Mouse (Mus musculus) c-Kit-positive CD71-negative TER-119-negative erythroid progenitor cells, embryonic 14.5 days (primary cell): ENCODE measurements around the gene Cfap46.

Experiments used
- DNase-seq: peaks from one replicate; pipeline ENCODE4 v3.0.0-alpha.2; 2013; ENCODE audit warnings: low read depth

Cfap46 gene

DNA sequence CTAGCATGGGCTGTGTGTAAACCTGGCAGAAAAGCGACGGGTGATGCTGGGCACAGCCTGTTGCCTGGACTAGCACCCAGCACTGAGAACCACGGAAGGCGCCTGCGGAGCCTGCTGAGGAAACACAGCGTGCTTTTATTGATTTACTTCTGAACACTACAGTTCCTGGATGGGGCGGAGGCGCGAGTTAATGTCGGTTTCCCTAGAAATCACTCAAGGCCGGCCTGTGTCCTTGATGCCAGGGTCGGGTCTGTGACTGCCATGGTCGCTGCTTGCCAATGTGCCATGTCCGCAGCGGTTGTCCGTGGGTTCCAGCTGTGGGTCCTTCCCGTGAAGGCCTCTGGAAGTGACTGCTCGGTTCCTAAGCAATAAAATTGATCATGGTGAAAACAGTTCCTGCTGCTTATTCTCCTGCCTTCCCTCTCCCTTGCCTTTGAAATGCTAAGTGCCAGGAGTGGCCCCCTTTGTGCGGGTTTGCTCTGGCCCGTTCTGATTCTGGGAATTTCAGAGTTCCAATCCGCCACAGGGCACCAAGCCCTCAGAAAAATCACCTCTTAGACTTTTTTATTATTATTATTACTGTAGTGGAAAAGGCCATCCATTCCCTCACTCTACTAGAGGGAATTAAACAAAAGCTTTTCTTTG lies 104.2 kb downstream of the Cfap46 start:
- DNase-seq: no peak

DNA sequence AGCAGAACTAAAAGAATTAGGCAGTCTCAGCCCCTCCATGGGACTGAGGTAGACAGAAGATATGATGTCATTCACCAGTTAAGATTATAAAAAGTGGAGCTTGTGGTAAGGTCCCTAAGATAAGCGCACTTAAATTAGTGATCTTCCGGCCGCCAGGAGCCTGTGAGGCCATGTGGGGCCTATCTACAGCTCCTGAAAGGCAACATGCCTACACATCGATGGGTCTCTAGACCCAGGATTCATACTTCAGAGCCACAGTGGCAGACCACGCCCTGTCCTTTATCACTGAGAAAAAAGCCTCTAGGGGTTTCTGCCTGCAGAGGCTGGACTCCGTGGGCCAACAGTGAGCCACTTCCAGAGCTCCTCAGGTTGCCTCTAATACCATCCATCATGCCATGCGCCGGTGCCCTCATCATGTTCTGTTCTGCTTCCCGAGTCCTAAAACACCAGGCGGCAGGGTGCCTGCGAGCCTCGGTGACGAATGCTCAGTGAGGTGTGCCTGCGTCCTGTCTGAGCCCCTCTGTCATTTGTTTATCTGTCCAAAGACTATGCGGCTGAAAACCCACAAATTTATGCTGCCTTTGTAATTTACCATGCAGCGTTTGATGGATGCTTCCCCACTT lies 107.4 kb downstream of the Cfap46 start:
- no peak for DNase-seq

DNA sequence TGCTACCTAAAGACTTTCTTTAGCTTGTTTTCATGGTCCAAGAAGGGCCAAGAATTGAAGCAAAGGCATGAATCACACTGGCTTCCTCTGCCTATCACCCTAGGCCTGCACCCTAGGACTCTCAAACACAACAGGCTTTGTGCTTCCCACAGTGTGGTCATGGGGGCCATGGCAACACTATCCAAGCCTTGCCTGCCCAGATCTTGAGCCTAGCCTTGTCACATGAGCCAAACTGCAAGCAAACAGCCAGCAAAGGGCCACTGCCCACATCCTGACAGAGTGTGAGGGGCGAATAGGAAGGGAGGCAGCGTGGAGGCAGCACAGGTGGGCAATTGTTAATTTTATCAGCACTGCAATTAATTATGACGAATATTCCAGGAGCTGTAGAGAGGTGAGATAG lies 111.0 kb downstream of the Cfap46 start:
- DNase-seq: no peak

DNA sequence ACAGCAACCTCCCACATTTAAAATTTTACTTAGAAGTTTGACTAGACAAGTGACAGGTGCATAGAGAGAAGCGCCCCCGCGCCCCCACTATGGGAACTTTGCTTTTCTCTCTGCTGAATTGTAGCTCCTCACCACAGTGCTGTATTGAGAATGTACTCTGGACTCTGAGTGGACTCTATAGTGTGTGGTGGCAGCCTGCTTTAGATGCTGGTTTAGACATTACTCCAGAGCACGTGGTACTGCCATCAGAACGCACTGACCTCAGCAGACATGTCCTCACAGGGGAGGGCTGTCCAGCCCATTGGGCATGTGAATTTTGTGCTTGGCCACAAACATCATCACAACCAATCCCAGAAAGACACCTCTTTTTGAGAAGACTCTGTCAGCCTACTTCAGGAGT lies 112.8 kb downstream of the Cfap46 start:
- DNase-seq: no peak

DNA sequence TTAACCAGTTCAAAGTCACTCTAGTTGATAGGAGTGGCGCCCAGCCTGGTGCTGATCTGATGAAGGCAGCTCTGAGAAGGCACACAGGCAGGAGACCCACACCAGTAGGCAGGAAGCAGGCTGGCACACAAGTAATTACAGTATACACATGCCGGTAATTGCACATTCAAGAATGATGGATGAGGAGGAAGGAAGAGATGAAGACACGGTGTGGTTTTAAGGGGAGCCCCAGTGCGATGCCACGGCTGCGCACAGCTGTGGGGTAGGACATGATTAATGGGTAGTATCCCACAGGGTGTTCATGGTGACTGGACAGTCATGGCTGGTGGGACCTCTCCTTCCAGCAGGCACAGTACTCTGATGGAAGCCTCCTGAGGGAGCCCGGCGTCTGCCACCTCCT lies 117.1 kb downstream of the Cfap46 start:
- DNase-seq: no peak

DNA sequence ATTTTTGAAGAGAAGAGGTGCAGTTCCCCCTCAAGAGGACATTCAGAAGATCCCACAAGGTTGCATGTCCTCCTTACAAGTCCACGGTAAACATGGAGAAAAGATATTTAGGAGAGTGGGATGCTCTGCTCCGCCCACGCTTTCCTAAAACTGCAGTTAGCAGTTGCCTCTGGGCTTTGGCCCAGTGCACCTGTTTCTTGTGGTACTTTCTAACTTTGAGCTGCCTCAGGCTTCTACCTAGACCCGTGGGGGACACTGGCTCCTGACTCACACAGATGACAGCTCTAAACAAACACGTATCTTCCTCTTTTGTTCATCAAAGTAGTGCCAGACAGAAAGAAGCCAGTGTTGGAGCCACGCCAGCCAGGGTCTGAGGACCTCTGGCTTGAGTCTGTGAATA lies 117.6 kb downstream of the Cfap46 start:
- DNase-seq: no peak

DNA sequence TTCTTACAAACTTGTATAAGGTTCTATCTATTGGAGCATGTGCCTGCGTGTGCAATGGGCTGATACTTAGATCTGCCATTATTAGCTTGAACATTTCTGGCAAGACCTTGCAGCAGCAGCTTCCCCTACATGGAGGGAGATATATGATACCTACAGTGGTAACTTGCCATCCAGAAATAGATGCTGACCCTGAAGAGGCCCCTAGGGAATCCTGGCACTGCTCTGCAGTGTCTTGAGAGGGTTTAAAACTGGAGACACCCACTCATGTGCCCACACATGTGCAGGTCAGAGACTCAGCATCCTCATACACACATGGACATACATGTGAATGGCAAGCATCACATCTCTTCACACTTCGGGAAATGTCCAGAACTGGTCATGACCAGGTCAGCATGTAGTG lies 119.5 kb downstream of the Cfap46 start:
- DNase-seq: no peak

DNA sequence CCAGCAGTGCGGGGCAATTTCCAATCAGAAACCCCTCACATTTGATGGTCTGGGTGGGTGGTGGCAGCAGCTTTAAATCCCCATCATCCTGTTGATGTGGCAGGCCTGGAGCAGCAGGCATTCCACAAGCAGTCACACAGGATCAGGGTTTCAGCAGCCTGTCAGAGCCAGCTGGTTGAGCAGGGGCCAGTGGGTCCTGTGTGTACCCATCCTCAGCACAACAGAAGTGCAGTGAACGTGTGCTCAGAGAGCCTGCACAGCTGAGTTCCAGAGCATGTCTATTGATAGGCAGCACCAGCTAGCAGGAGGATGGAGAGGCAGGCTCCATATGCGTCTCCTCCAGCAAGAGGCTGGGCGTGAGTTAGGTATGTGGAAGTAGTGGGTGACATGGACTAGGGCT lies 120.2 kb downstream of the Cfap46 start:
- DNase-seq: no peak

DNA sequence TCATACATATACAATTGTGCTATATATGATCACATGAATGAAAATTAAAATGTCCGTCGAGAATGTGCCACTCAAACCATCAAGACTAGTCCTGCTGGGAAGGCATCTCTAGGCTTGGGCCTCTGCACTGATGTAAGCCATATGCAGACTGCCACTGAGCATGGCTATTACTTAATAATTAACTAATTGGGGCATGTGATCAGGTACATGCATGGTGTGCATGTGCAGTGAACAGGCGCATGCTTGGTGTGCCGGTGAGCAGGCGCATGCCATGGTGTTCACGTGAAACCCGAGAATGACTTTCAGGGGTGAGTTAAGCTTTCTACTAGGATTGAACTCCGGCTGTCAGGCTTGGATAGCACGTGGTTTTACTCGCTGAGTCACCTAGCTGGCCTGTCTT lies 124.0 kb downstream of the Cfap46 start:
- no peak for DNase-seq

DNA sequence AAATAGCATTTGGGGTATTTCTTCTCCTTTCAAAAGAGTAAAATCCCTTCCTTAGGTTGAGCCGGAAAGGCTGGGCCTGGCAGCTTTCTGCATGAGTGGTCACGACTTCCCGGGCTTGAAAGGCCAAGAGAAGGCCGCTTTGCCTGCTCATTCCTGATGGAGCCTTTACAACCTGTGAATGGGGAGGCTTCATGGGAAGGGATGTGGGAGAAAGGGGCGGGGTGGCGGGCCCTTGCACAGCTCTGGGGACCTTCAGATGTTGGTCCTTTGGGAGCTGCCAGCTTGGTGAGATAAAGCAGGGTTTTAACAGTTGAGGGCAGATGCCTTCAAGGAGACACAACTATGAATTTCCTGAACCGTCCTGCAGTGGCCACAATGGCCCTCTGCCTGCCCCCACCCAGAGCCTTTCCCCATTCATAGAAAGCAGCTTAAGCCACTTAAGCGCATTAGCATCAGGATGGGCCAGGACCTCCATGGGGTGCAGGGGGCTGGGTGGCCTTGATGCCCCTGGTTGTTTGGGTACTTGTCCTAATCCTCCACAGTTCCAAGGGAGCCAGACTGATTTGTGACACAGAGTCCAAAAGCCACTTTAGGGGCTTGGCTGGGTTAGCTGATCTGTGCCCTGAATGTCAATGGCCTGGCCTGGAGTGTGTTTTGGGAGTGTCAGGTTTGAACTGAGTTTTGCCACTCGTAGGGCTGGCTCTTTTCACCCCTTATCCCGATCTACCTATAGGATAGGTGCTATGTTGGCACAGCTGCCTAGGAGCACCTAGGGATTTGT lies 126.7 kb downstream of the Cfap46 start:
- no peak for DNase-seq

DNA sequence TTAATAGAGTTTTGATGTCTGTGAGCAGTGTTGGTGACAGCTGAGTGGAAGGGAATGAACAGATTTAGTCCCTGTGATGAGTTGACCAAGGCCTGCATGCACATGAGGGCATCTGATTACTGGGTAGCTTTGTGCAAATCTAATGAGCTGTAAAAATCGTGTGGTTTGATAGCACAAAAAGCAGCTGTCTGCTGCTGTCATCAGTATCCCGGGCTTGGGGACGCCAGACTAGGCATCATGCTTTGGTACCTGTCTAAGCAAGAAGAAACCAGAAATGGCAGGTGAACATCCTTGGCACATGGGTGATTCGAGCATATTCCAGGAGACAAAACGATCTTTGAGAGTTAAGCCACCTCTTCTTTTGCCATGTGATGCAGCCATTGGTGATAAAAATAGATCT lies 127.3 kb downstream of the Cfap46 start:
- no peak for DNase-seq

DNA sequence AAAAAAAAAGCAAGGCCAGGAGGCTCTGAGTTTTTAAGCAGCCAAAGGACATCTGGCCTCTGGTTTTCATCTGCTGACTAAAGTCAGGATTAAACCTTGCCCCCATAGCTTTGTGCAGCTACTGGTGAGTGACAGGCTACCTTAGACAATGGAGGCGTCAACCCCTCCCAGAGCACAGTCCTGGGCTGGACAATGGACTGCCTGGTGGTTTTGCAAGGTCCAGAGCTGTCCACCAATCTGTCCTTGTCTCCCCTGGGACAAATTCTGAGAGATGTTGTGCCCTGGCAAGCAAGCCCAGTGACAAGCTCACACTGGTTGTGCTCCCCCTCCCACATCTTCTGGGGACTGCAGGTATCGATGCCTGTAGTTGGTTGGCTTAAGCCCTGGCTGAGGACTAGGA lies 132.1 kb downstream of the Cfap46 start:
- DNase-seq: no peak
